Mouse (Mus musculus): Measurements from ENCODE around the gene Mafg.

GRCm38 (mm10) chr11:120641869-120642268, 8.5 kb upstream of the Mafg start:
- TF ChIP-seq CTCF (IDR thresholded peaks at IDR 0.05) = no peak
- no peak for TF ChIP-seq POLR2A (IDR thresholded peaks at IDR 0.05; ENCODE audit: insufficient read depth, low read depth, low read length)
